Mouse (Mus musculus): ENCODE measurements around the gene Zscan10.
"Not testable (repeated sequence)": the region's sequence is repeated elsewhere in the genome, so short reads cannot be mapped to it uniquely, and the experiment has no call there.

The Zscan10 gene

DNA sequence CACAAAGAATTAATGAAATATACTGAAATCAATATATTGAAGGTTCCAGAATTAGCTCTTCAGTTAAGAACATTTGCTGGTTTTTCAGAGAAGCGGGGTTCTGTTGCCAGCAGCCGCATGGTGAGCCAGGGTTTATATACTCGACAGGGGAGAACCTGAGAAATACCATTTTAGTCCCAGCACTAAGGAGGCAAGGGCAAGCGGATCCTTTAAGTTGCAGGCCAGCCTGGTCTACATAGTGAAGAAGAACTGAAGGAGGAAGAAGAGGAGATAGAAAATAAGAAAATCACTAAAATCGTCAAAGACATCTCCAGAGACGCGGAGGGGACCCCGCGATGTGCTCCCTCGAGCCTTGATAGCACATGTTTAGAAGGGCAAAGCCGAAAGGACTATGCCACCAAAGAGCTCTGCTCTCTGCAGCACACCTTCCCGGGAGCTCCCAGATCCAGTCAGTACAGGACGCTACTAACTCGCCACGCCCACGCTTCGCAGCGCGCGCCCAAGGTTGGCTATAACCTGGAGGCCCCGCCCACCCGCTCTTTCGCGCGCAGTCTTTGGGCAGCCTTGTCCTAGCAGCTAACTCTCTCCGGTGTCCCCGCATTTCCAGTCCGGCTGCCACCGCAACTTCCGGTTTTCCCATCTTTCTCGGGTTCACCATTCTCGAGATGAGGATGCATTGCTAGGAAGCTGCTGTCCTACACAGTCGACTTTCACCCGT, 8.3 kb upstream of the Zscan10 start:
- peak; percentile 90 for DNase-seq

GRCm38 (mm10) chr17:23592926-23593300, 7.7 kb upstream of the Zscan10 start:
- DNase-seq = no peak

GRCm38 (mm10) chr17:23595139-23595538, 5.5 kb upstream of the Zscan10 start:
- not testable (repeated sequence) for DNase-seq

DNA sequence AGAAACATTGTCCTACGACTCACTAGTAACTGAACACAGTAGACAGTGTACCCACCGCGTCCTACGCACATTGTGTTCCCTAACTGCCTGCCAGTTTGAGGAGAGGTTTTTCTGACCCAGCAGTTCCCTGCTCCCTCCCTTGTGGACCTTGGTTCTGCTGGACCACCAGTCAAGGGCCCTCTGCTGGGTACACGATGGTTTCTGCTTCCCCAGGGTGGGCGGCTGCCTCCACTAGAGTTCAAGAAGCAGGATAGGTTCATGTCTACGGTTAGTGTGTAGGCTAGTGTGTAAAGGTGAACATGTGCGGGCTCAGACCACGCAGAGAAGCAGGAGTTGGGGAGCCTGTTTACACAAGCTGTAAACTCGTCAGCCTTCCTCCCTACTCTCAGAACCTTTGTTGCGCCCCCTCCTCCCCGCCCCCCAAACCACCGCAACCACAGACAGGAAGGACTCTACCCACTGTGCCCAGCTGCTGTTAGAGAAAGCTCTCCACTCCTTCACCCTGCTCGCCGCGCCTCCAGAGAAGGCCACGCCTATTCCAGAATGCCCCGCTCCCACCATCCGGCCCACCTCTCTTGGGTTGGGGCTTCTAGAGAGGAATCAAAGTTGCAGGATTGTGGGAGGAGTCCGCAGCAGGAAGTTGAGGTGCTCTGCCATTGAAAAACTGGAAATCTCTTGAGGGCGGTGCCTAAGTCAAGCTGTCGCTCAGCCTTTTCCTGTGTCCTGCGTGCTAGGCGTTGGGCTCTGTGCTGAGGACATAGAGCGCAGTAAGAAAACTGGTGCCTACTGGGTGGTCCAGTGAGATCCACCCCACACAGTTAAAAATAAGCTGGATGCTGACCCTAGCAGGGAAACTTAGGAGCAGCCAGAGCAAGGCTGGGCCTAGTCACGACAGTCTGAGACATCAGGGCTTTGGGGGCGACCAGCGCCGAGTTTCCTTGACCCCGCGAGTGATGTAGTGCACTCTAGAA, 1.8 kb upstream of the Zscan10 start, which contains the start of gene Zfp13:
Gene Zfp13 (minus strand): TSS at position 906 of the 971 bp plus-strand sequence.
- DNase-seq = peak; percentile 95

DNA sequence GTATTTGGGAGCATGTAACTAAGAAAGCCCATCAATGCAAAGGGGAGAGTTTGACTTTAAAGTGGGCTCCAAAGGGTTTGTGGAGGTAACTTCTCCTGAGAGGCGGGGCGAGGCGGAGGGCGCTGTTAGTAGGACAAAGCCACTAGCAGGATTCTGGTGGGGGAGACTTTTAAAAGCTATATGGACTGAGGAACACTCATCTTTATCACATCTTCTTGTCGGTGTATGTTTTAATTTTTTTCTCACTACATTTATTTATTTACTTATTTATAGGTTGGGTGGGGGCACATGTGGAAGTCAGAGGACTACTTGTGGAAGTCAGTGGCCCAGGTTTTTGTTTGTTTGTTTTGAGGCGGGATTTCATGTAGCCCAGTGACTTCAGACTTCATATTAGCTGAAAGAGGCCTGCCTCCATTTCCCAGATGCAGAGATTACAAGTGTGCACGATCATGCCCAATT, 1.0 kb upstream of the Zscan10 start:
- DNase-seq = peak; percentile 61

GRCm38 (mm10) chr17:23601836-23602585, 1.4 kb downstream of the Zscan10 start:
- no peak for DNase-seq

DNA sequence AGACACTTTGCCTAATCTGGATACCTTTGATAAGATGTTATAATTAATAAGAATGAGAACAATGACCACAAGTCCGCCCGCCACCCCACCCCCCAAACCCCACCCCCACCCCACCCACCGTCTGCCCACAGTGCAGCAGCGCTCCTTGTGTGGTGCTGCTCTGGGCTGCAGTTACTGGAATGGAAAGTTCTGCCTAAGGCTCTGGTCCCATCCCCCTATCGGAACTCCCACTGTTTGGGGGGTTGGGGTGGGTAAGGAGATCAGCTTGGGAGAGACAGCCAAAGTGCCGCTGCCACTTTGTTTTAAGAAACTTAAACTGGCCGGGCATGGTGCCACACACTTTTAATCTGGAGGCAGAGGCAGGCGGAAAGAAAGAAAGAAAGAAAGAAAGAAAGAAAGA, 2.4 kb downstream of the Zscan10 start:
- DNase-seq = no peak

DNA sequence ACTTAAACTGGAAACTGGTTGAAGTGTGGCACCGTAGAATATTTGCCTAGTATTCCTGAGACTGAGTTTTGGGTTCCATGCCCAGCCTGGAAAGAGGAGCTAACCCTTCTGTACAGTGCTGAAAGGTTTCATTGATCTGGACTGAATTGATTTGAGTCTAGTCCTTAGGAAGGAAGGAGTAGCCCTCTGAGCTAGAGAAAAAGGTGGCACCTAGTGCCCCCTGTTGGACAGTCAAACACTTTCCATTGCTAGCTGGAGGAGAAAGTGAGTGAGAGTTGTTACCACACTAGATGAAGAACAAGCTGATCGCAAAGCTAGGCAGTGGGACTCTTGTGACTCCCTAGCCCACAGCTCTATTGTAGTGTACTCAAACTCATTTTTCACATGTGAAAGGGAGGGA, 2.9 kb downstream of the Zscan10 start:
- peak; percentile 58 for DNase-seq

- peak; percentile 23 for DNase-seq
These were observed 3.7 kb downstream of the Zscan10 start for GRCm38 (mm10) chr17:23604394-23604793.

DNA sequence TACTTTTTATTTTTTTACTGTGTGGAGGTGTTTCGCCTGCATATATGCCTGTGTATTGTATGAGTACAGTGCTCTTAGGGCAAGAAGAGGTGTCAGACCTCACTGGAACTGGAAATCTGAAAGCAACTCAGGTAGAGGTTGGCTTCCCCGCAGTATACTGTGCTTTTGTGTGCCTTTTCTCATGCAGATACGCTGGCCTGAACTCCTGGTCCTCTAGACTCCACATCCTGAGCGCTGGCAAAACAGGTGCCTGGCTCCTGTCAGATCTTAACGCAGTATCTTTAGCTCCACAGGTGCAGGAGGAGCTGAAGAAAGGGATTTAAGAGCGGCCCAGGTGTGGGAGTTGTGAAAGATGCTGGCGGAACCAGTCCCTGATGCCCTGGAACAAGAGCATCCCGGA, 4.6 kb downstream of the Zscan10 start:
- no peak for DNase-seq

- no peak for DNase-seq
These were observed 9.0 kb downstream of the Zscan10 start for GRCm38 (mm10) chr17:23609612-23610011.

GRCm38 (mm10) chr17:23610361-23610800, 9.7 kb downstream of the Zscan10 start:
- DNase-seq = peak; percentile 90

DNA sequence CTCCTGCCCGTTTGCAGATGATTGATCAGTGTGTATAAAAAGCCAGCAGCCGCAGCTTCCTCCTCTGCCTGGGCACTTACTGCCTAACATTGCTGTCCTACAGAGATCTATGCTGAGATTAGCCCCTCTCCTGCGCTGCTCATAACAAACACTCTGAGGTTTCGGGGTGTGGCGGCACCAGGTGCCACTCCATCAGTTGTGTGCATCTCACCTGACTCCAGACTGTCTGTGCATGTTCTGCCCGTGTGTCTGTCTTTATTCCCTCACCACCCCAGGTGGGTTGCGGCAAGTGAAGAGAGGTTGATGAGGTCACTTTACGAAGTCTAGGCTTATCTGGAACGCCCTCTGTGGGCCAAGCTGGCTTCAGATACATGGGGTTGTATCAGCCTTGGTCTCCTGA, 16.4 kb downstream of the Zscan10 start:
- DNase-seq = peak; percentile 17

DNA sequence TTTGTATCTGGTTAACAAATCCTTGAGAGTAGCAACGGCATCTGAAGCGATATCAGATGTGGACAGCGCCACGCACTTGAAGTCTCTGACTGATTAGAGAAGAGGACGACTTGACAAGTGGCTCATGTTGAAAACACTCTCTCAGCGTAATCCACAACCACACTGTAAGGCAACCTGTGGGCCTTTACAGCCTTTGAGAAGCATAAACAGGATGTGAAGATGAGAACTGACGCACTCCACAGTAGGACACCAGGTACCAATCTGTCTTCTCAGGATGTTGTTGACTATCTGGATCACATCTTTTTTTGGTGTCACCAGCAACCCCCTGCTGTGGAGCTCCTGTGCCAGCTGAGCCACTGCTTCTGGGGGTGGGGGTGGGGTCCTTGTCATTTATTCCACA, 19.7 kb downstream of the Zscan10 start:
- DNase-seq = peak; percentile 14

- no peak for DNase-seq
These were observed 27.2 kb downstream of the Zscan10 start for GRCm38 (mm10) chr17:23627813-23628212.

DNA sequence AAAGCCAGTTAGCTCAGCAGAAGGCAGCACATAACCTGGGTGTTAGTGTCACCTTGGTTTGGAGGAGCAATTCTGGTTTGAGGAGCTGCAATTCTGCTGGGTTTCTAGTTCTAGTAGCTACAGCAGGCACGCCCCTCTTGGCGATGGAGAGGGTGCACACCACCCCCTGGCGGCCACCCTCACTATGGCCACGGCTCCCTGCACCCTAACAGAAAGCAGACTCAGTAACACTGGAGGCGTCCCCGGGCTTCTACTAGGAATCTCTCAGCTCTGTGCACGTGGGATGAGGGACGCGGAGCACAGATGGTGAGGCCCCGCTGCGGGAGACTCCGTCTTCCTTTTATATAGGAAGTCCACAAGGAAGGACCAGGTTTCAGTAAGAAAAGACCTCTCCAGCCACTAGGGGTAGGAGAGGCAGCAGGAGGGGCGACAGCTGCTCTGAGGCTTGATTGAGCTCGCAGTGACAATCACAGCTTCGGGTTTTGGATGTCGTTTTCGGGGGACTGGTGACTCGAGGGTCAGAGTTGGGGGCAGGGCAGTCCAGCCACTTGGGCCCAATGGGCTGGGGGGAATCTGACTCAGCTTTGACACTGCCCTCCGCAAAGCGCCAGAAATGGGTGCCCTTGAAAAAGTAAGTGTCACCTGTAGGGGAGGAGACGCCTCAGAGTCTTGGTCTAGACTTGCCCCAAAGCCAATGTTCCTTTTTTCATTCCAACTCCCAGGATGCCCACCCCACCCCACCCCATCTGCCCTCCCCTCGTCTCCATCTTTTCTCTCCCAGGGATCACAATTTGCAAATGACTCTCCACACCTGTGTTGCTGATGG, 29.8 kb downstream of the Zscan10 start:
- DNase-seq = peak; percentile 86

DNA sequence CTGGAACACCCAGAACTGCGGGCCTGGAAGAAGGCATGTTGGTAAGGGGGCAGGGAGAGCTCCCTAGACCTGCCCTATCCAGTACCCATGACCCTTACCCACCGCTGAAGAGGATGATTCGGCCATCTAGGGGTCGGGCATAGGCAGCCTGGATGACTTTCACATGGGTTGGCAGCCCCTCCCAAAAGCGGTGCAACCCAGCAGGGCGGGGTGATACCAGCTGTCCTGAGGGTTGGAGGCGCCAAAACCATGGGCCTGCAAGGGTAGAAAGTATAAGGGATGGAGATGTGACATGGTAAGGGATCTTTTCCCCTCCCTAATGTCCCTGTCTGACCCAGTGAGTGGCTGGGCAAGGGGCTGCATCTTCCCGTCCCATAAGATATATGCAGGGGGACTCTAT, 30.6 kb downstream of the Zscan10 start:
- DNase-seq = no peak

DNA sequence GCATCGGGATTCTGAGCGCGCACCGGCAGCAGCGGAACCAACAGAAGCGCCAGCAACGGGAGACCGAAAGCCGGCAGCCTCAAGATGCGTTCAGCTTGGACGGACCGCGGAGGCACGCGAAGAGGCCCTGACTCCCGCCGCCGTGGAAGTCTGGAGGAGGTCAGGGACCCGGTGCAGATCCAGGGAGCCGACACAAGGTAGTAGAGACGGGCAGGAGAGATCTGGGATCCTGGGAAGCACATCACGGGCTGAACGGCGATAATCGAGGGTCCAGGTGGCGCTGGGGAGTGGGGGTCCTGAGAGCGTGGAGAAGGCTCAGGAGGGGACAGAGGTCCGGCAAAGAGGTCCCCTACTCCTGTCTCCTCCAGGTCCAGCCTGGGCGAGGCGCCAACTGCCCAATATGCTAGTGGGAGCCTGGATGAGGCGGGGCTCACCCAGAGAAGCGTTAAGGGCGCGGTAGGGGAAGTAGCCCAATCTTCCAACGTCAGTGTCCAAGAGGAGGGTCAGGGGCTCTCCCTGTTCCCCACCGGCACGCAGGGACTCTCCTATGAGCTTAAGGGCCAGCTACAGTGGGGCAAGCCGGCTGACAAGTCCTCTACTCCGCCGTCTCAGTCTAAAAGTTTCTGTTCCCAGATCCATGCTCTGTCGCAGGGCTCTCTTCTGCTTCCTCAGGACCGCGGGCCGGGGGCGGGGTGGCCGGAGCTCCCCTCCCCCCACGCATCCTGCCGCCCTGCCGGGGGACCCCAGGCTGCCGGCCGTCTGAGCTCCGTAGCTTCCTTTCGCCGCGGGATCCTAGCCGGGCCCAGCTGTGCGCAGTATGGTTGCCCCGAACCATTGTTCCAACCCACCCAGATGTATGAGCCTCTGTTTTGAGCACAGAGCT, 44.2 kb downstream of the Zscan10 start, which contains the start of gene Mmp25:
Gene Mmp25 (minus strand): TSS at position 665 of the 883 bp plus-strand sequence.
- no peak for DNase-seq

- DNase-seq = no peak
These were observed 45.2 kb downstream of the Zscan10 start for GRCm38 (mm10) chr17:23645894-23646293.

- DNase-seq = no peak
These were observed 50.7 kb downstream of the Zscan10 start for GRCm38 (mm10) chr17:23651363-23651762.

DNA sequence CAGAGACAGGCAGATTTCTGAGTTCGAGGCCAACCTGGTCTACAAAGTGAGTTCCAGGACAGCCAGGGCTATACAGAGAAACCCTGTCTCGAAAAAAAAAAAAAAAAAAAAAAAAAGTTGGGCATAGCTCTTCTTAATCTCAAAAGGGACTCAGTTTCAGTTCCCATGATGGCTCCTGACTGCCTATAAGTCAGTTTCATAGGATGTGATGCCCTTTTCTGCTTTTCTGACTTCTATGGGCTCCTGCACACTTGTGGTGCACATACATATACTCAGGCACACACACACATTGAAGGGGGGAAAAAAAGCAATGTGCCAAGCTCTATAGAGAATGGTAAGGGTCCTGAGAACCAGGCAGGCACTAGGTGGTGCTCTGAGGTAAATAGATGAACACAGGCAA, 52.7 kb downstream of the Zscan10 start:
- no peak for DNase-seq

Measured in thymus, postnatal 14 days (tissue).